Mouse (Mus musculus) embryonic facial prominence, embryonic 10.5 days (tissue): ENCODE results near the gene Neurog3. TPM values are rescaled to one million over a fixed set of nuclear protein-coding genes. Genes with fewer than 3 reads are reported as not detected.

Experiments used
- polyA plus RNA-seq: library from polyadenylated mRNA; unstranded; fragments of >200 nt; fragmentation: Nextera tagmentation; extraction: Ambion mirVana; gene quantifications from 2 replicates; pipeline ENCODE4 v1.2.1, GENCODE M21; 2016

Gene Neurog3
- polyA plus RNA-seq, 1 experiment from 2014 or later: 0.88 TPM

Other genes starting within 250 kb of the Neurog3 start
- gene Col13a1, start 154.0 kb upstream of the Neurog3 start, polyA plus RNA-seq: 6.0 and 6.1 TPM in 2 replicates
- 17.4 and 18.0 TPM in 2 replicates for gene Fam241b, start 10.8 kb downstream of the Neurog3 start, polyA plus RNA-seq
- gene Tspan15, start 98.2 kb downstream of the Neurog3 start, polyA plus RNA-seq: 21.8 and 22.3 TPM in 2 replicates
- gene Tacr2, start 119.3 kb downstream of the Neurog3 start, polyA plus RNA-seq: not detected in 2 replicates
- 29.1 and 31.7 TPM in 2 replicates for gene Hk1, start 246.8 kb downstream of the Neurog3 start, polyA plus RNA-seq